Mouse (Mus musculus): Measurements from ENCODE around the gene Smtnl1.
"Not testable (repeated sequence)": the region's sequence is repeated elsewhere in the genome, so short reads cannot be mapped to it uniquely, and the experiment has no call there.

Gene Smtnl1

DNA sequence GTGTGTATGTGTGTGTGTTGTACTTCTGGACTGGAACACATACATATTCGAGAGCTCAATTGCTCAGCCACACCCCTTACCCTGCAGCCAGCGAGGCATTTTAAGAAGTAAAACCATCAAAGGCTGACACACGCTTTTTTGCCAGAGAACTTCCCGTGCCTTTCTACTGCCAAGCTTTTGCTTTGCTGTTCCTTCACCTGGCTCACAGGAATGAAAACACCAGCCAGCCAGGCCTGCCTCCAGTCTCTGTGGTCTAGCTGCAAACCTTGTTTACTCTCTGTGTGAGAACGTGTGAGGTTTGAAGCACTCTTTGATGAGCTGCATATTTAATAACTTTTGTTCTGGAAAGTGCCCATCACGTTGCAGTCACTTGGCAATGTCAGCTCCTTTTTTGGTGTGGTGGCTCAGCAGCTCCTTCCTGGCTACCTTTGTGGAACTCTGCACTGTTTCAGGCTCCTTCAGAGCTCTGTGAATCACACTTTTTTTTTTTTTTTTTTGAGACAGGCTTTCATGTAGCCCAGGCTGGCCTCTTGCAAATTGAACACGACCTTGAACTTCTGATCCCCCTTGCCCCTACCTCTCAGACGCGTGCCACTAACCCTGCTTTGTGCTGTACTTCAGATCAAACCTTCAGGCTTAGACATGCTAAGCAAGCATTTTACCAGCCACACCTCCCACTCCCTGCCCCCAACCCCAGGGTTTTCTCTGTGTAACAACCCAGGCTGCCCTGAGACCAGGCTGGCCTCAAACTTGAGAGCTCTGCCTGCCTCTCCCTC lies 15.6 kb upstream of the Smtnl1 start:
- no peak for DNase-seq

DNA sequence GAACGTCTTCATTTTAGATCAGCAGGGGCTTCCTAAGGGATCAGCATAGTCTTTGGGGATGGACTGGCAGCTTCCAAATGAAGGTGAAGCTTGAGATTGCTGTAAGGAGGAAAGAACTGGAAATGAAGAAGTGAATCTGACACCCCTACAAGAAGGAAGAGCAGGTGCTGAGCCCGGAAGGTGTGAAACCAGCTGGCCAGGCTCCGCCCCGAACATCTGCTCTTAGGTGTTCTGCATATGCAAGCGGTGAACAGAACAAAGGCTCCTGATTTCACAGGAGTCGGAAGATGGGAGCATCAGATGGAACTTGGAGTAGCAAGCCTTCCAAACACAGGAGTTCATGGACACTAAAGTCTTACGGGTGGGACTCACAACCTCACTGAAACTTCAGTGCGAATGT lies 14.7 kb upstream of the Smtnl1 start:
- DNase-seq: no peak

DNA sequence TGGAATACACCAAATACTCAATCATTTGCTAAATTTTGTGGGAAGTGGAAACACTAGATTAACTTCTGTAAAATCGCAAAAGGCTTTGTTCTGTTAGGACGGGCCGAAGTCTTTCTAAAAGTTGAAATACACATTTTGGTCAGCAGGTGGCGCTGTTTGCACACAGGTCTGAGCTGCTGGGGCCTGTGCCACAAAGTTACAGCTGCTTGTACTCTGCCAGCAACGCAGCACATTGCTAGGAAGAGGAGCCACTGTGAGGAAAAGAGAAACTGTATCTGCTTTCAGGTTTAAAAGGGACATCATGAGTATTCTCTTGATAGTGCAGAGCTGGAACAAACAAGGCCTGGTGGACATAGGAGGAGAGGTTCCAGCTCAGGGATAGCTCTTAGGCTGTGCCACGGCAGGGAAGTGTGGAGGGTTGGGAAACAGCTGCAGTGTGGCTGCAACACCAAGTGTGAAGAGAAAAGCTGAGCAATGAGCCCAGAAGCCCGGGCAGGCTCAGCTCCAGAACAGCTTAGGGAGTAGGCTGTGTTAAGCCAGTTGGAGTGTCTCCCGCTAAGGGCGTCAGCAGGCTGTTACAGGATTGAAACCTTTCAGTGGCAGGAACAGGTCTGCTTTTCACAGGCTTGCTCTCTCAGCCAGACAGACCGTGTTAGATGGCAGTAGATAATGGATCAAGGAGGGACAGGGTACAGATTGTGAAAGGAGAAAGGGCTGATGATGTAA lies 9.4 kb upstream of the Smtnl1 start:
- peak; percentile 74 to 85 for DNase-seq

DNA sequence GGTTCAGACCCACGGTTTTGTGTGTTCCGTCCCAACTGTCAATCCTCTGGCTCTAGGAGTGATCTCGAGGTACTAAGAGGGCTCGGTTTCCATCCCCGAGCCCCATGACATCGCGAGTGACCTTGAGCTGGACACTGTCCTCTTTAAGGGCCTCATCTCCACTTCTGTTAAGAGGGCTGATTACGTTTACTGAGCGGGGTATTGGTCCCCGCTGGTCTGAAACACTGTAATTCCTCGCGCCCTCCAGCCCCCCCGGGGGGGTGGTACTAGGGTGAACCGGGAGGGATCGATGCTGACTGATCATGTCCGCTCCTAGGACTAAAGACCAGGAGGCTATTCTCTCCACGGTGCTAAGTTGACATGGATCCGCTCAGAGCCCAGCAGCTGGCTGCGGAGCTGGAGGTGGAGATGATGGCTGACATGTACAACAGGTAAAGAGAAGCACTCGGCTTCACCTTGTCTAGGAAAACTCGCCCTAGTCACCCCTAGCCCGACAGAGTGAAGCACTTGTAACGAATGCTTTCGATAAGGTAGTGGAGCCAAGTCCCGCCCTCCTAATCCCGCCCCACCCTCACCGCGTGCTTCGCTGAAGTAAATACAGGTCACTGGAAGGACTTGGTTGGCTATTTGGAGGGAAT lies 5.0 kb upstream of the Smtnl1 start:
- peak; percentile 24 to 48 for DNase-seq

DNA sequence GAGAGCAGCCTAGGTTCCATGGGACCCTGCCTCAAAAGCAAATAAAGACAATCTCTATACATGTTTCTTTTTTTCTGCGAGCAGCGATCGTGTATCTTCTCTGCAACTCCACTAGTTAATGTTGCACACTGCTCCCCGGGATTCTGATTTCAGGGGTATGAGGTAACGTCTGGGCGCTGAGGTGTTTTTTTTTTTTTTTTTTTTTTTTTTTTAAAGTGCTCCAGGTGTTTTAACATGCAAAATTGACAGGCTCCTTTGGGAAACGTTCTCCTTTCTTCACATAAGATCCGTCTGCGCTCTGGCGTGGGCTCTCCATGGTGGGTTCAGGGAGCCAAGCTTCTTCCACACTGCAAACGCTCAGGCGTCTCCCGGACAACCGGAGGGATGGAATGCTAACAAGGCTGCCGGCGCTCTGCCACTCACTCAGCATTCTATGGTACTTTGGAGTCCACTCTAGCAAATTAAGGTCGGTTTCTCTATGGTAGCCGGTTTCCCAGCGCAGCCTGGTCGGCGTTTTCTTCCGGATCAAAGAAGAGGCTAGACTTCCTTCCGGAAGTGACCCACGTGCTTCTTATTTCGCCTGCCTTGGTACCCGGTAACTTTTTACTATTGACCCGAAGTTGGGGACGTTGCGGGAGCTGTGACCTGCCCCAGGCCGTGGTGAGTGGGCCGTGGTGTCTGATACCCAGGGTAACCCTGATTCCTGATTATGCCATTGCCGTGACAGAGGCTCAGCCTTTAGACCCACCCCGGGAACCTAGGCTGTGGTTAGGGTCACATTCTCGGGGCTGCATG lies 4.2 kb upstream of the Smtnl1 start, which contains the start of gene Timm10:
Gene Timm10, plus strand, starts transcription at position 510 of the 795 bp plus-strand sequence.
- peak; percentile 89 to 93 for DNase-seq

DNA sequence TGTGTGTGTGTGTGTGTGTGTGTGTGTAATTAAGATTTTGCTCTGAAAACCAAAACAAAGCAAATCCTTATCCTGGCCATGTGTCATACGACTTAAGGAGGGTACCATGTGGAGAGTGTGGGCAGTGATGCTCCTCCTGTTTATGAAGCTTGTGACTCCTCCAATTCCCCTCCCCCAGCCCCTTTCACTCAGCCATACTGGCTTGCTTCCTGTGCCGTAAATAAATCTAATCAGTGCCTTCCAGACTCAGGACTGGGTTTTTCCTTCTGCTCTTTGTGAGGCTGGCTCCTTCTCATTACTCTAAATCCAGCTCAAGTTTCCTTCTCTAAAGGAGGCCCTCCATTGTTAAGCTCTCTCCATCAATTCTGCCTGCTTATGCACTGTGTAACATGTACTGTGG lies 785 bp upstream of the Smtnl1 start:
- DNase-seq: no peak

DNA sequence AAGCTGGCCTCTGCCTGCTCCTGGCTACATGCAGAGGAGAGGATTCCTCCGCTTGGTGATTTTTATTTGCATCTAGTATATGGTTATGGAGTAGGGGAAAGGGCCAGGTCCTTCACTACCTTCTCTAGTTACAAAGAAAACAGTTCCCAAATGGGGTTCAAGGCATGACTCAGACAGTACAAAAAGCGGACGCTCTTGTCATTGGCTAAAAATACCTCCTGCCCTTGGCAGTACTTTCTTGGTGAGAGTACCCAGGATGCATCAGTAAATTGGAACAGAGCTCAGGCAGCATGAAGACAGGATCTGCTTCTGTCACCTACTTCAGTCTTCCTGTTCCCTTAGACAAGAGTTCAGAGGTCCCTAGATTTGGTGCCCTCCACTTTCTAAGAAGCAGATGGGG lies 2.6 kb downstream of the Smtnl1 start:
- no peak for DNase-seq

DNA sequence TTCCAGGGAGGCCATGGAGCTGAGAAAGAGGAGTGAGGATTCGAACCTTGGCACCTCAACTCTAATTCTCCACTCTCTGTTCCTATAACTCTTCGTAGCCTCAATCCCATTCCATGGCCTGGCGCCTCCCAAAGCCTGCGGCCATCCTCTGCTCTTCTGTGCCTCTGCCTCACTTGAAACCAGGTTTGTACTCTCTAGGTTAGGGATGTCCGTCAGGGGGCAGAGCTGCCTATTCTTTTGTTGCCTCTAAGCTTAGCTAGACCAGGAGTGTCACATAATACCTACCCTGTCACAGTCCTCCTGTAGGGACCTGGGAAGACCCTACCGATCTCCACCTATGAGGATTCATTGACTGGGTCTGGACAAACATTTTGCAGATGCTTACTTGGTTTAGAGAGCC lies 9.8 kb downstream of the Smtnl1 start:
- no peak for DNase-seq

DNA sequence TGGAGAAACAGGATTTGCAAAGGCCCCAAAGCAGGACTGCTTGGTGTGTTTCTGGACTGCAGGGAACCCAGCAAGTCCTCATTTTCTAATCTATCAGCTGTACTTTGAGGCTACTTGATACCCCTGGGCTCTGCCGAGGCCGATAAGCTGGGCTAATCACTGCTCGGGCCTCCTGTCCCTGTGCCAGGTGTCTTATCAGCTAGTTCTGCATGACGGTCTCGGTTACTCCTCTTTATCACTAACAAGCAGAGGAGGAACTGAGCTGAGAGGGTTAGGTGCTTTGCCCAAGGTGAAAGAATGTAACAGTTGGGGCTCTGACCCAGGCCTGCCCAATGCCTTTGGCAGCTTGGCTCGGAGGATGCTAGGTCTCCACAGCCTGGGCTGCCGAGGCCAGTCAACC lies 10.6 kb downstream of the Smtnl1 start:
- DNase-seq: no peak

DNA sequence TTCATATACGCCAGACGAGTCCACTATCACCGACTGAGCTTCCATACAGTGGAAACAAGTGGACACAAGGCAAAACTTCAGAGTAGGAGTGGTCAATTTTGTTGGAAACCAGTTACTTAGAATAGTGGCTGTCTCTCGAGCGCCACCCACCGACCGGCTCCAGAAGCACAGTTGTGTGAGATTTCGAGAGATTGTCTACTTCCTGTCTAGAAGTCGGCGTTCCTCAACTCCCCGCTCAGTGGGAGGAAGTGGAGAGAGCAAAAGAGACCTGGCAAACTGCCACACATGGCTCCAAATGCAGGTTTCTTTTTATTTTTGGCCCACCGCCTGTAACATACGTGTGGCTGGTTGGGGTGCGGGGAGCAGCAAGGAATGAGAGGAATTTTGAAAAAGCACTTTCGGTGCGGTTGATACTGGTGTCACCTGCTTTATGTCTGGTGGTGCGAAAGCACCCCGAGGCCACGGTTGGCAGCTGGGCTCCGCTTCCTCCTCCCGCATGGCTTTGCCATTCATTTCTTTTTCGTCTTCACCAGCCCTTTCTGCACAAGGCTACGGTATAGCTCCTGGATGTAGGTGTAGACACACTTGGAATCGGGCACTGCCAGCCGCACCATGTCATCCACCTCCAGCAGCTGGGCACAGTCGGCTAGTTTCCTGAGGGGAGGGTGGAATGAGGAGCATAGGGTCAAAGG lies 11.4 kb downstream of the Smtnl1 start:
- peak; percentile 83 to 90 for DNase-seq

DNA sequence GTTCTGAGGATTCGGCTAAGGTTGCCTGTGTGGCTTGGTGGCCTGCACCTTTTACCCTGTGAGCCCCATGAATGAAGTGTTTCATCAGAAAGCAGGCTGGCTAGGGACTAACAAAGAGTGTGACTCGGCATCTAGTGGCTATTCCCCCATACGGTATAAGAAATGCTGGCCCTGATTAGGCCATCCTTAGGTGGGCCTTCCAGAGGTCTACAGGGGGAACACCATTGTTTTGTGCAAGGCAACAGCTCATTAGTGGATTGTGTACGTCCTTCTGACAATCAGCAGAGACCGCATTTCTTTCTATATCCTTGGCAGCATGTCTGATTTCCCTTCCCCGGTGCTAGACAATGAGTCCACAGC lies 11.9 kb downstream of the Smtnl1 start:
- no peak for DNase-seq

DNA sequence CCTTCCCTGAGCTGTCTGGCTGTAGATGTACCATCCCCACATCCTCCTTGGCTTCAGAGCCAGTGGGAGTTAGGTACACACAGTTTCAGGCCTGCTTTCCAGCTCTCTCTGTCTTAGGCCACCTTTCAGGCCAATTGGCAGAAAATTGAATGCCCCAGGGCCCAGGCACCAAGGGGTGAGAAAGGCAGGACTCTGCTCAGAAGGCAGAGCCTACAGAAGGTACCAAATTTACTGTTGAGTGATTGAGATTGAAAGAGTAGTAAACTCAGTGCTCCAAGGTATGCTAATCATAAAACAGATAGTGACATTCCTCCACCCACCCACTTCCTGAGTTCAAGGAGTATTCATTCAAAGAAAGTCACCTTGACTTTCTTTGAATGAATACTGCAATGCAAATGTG lies 13.1 kb downstream of the Smtnl1 start:
- no peak for DNase-seq

DNA sequence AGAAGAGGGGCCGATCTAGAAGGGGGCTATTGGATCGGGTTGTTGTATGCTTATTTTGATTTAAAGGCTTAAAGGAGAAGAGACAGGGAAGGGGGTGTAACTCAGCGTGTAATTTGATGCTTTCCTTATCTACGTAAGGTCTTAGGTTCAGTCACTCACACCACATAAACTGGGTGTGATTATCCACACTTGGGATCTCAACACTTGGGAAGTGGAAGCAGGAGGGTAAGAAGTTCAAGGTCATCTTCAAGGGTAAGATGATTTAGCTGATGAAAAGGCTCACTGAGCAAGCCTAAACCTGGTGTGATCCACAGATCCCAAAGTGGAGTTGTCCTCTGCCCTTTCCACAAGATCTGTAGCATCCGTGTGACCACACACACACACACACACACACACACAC lies 15.9 kb downstream of the Smtnl1 start:
- no peak for DNase-seq

DNA sequence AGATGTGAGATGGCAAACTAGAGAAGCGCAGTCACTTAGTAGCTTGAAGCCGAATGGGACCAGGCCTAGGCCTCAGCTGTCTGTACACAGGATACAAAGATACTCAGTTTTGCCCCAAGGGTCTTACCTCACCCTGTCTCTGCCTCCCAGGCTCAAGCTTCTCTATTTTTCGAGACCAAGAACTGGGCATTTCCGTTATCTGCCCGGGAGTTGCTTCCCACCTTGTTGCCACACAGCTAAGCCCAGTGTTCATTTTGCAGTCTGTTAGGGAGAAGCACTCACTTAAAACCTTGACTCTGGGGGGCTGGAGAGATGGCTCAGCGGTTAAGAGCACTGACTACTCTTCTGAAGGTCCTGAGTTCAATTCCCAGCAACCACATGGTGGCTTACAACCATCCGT lies 18.5 kb downstream of the Smtnl1 start:
- DNase-seq: no peak

DNA sequence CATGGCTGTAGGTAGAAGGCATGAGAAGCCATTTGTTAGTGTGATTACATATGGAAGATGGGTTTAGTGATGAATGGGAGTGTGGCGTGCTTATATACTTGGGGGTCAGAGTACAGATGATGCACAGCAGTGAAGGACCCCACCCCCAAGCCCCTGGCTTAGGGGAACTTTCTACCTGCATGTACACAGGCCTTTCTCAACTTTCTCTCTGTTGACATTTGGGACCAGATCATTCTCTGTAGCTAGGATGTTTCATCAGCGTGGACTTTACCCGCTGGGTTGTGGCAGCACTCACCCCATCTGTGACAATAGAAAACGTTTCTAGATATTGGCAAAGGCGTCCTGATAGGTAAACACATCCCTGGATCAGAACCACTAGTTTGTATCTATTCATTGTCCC lies 21.2 kb downstream of the Smtnl1 start:
- DNase-seq: not testable (repeated sequence)

DNA sequence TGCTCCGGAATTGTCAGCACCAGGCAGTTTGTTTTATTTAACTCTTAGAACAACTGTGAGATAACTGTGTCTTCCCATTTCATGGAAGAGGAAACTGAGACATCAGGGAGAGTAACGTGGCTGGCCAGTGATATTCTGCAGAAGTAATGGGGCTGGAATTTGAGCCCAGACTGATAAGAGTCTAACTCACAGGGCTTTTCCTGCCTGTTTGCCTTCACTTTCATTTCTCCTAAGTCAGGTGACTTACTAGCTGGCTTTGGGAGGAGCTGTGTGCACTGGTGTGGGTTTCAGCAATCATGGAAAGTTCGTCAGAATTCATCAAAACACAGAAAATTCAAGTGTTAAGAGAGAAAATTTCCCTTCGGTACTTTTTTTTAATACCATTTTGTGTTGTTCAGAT lies 22.1 kb downstream of the Smtnl1 start:
- DNase-seq: no peak

DNA sequence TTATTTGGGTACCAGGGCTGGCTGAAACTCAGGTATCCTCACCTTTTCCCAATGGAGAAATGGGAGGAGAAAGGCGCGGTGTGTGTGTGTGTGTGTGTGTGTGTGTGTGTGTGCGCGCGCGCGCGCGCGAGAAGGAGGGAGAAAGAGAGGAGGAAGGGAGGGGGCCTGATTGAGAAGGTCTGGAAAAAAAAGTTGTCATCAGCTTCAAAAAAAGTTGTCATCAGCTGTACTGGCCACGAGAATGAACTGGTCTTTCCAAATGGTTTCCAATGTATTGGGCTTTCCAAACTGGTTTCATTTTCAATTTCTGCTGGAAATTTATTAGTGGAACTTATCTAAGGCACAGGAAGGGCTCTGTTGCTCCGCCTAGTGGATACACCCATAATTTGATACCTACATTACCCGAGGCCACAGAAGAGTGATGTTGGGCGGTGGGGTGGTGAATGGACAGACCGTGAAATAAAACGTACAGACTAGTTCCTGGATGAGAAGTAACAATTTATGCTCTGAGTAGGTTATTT lies 23.4 kb downstream of the Smtnl1 start:
- peak; percentile 71 to 75 for DNase-seq

DNA sequence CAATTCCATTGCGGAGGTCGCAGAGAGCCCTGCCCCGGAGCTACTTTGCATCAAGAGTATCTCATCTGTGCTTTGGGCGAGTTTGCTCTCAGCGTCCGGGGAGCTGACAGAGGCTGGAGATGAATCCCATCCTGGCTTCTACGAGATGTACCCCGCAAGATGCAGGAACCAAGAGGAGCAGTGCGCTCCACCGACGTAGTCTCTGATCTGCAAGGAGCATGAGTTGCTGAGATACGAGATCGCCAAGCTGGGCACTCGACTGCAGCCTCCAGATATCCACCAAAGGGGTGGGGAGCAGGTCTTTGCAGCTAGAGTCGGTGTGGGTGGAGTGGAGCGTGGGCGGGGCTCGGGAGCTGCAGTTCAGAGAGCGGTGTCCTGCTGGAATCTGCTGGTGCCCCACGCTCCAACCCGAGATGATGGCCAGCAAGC lies 23.9 kb downstream of the Smtnl1 start, which contains the start of gene Ube2l6:
Gene Ube2l6, plus strand, starts transcription at position 336 of the 429 bp plus-strand sequence.
- DNase-seq: peak; percentile 47 to 60

DNA sequence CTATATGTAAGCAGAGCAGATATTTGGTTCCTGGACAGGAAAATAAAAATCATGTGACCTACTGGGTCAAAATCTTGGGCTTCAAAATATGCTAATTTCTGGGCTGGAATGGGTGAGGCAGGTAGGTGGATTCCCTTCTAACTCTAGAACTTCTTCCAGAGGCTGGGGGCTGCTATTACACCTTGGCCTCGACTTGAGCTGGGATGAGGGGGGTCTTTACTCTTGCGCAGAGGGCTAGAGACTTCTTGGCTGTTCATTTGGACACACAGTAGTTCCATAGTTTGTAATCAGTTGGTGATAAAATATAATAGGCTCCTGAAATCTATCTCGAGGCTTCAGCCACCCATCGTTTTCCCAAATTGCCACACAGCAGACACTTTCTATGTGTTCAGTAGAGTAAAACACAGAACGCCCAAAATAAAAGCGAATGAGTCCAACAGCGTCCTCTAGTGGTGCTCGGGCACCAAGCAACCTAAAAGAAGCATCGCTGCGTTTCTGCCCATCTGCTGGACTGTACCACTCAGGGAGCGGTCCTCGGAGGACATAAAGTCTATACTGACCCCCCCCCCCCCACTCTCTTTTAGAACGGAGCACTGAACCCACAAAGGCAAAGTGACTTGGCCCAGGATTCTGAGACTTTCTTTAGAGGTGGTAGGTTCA lies 24.5 kb downstream of the Smtnl1 start:
- DNase-seq: peak; percentile 56 to 81

DNA sequence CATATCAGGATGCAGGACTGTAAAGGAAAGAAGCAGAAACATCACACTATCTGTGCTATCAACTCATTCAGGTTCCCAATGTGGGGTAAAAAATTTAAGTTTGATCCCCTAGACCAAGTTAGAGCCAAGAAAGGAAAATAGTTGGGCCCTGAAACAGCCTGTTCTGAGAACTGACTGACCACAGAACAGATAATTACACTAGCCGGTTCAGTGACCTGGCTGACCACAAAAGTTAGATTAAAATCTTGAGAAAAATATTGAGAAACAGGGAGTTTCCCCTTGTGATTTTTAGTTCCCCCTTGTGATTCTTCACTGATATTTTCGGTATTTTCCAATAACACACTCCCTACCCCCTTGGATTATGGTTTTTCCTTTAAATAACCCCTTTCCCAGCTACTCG lies 28.6 kb downstream of the Smtnl1 start:
- no peak for DNase-seq

DNA sequence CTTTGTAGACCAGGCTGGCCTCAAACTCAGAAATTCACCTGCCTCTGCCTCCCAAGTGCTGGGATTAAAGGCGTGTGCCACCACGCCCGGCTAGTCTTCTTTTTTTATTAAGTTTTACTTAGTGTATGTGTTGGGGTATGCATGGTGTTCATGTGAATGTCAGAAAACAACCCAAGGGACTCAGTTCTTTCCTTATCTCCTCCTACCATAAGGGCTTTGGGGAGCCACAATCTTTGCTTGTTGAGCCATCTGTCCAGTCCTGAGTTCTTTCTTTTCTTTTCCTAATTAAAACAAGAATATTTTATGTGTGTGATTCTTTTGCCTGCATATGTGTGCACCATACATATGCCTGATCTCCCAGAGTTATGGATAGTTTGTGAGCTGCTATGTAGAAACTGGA lies 29.3 kb downstream of the Smtnl1 start:
- no peak for DNase-seq

DNA sequence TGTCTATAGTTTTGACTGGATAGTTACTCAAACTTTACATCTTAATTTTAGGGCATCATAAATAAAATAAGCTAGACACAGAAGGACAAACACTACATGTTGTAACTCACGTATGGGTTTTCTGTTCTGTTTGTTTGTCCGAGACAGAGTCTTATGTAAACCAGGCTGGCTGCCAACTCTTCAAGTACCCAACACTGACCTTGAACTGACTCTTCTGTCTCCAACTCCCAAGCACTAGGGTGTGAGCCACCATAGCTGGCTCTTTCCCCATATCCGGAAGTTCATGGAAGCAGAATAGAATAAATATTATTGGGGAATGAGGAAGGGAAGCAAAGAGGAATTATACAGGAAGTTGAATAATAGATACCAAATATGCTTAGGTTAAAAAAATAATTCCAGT lies 29.9 kb downstream of the Smtnl1 start:
- DNase-seq: no peak

All from kidney, adult 8-10 months (tissue).